Mouse (Mus musculus) liver, embryonic 12.5 days (tissue): ENCODE results near the gene Xdh. TPM values are rescaled to one million over a fixed set of nuclear protein-coding genes. Genes with fewer than 3 reads are reported as not detected.

Experiments
- ATAC-seq: fragments of 200-750 bp; cut with Nextera tagmentation; 2 replicates; pipeline ENCODE4 v1.8.0; 2017; ENCODE audit warnings: moderate number of reproducible peaks, mild to moderate bottlenecking, moderate library complexity
- H3K27ac ChIP-seq: fragments of 300-500 bp; sonication (generic); 2 replicates; pipeline ENCODE4 v1.5.1; 2016; ENCODE audit warnings: mild to moderate bottlenecking
- H3K27me3 ChIP-seq: fragments of 300-500 bp; sonication (generic); replicated peaks from 2 replicates; pipeline ENCODE4 v1.6.1; 2016; ENCODE audit warnings: mild to moderate bottlenecking, moderate library complexity
- H3K36me3 ChIP-seq: fragments of 300-500 bp; sonication (generic); 2 replicates; pipeline ENCODE4 v1.6.1; 2016; ENCODE audit warnings: mild to moderate bottlenecking, moderate library complexity
- H3K4me1 ChIP-seq: fragments of 300-500 bp; sonication (generic); 2 replicates; pipeline ENCODE4 v1.6.1; 2016
- H3K4me2 ChIP-seq: fragments of 300-500 bp; sonication (generic); 2 replicates; pipeline ENCODE4 v1.6.1; 2016; ENCODE audit warnings: mild to moderate bottlenecking, moderate library complexity
- H3K4me3 ChIP-seq: fragments of 300-500 bp; sonication (generic); 2 replicates; pipeline ENCODE4 v1.5.1; 2016; ENCODE audit warnings: mild to moderate bottlenecking, moderate library complexity
- H3K9ac ChIP-seq: fragments of 300-500 bp; sonication (generic); 2 replicates; pipeline ENCODE4 v1.6.1; 2016; ENCODE audit warnings: mild to moderate bottlenecking, moderate library complexity
- H3K9me3 ChIP-seq: fragments of 300-500 bp; sonication (generic); replicated peaks from 2 replicates; pipeline ENCODE4 v1.6.1; 2016; ENCODE audit warnings: mild to moderate bottlenecking, moderate library complexity
- WGBS: fragments of 180-500 bp; shearing (Covaris S2); methylation state at CpG from one replicate; pipeline ENCODE4 v1.1.7; 2016; ENCODE audit not compliant: insufficient replicate concordance; 5-methylcytosine and 5-hydroxymethylcytosine counted together
- polyA plus RNA-seq: library from polyadenylated mRNA; unstranded; fragments of >200 nt; fragmentation: Nextera tagmentation; extraction: Ambion mirVana; gene quantifications from 2 replicates; pipeline ENCODE4 v1.2.1, GENCODE M21; 2016

Xdh gene
- polyA plus RNA-seq, 1 experiment from 2014 or later, result 0.35 TPM

- Histone ChIP-seq H3K9ac (no peak overlapping the region), H3K27me3 (no peaks in the 10 kb centered on the region), H3K4me1 (no peaks in the 10 kb centered on the region), H3K27ac (no peak overlapping the region), H3K36me3 (no peaks in the 10 kb centered on the region), H3K4me3 (no peak overlapping the region), H3K9me3 (no peaks in the 10 kb centered on the region), H3K4me2 (no peak overlapping the region)
- no peak for ATAC-seq
- 44% methylated on average over 2 of the region's 2 CpGs for WGBS
Observed at GRCm38 (mm10) chr17:73962628-73963043, 12.6 kb upstream of the Xdh start.

GRCm38 (mm10) chr17:73961801-73962403, 11.9 kb upstream of the Xdh start:
- Histone ChIP-seq H3K4me1 (no peaks in the 10 kb centered on the region), H3K9ac (no peak overlapping the region), H3K27me3 (no peaks in the 10 kb centered on the region), H3K36me3 (no peaks in the 10 kb centered on the region), H3K27ac (no peak overlapping the region), H3K4me2 (no peak overlapping the region), H3K9me3 (no peaks in the 10 kb centered on the region), H3K4me3 (no peak overlapping the region)
- WGBS, result 58% methylated on average over 1 of the region's 1 CpGs
- no peak for ATAC-seq

- no peak overlapping the region for H3K4me2 ChIP-seq
- H3K36me3 ChIP-seq, result no peaks in the 10 kb centered on the region
- H3K9ac ChIP-seq, result no peak overlapping the region
- H3K9me3 ChIP-seq, result no peaks in the 10 kb centered on the region
- no peak overlapping the region for H3K27ac ChIP-seq
- no peaks in the 10 kb centered on the region for H3K4me1 ChIP-seq
- no peak overlapping the region for H3K4me3 ChIP-seq
- WGBS, result 62% methylated on average over 4 of the region's 4 CpGs
- ATAC-seq, result no peak
- H3K27me3 ChIP-seq, result no peaks in the 10 kb centered on the region
Observed at GRCm38 (mm10) chr17:73960745-73961144, 10.7 kb upstream of the Xdh start.

GRCm38 (mm10) chr17:73952103-73952521, 2.1 kb upstream of the Xdh start:
- no peak for ATAC-seq
- Histone ChIP-seq H3K4me3 (no peak overlapping the region), H3K9me3 (no peaks in the 10 kb centered on the region), H3K36me3 (no peaks in the 10 kb centered on the region), H3K27me3 (no peaks in the 10 kb centered on the region), H3K4me1 (no peaks in the 10 kb centered on the region), H3K9ac (no peak overlapping the region), H3K4me2 (no peak overlapping the region), H3K27ac (no peak overlapping the region)
- 39% methylated on average over 4 of the region's 4 CpGs for whole genome bisulfite sequencing

- WGBS, result 59% methylated on average over 5 of the region's 5 CpGs
- Histone ChIP-seq H3K4me1 (no peaks in the 10 kb centered on the region), H3K9me3 (no peaks in the 10 kb centered on the region), H3K4me3 (no peak overlapping the region), H3K27ac (no peak overlapping the region), H3K9ac (no peak overlapping the region), H3K27me3 (no peaks in the 10 kb centered on the region), H3K4me2 (no peak overlapping the region), H3K36me3 (no peaks in the 10 kb centered on the region)
- no peak for ATAC-seq
Observed at GRCm38 (mm10) chr17:73950970-73951369, 974 bp upstream of the Xdh start.

- H3K4me1 ChIP-seq, result no peaks in the 10 kb centered on the region
- no peaks in the 10 kb centered on the region for H3K9me3 ChIP-seq
- 72% methylated on average over 4 of the region's 4 CpGs for WGBS
- H3K27ac ChIP-seq, result no peak overlapping the region
- H3K9ac ChIP-seq, result no peak overlapping the region
- H3K4me3 ChIP-seq, result no peak overlapping the region
- no peaks in the 10 kb centered on the region for H3K36me3 ChIP-seq
- no peak for ATAC-seq
- no peak overlapping the region for H3K4me2 ChIP-seq
- H3K27me3 ChIP-seq, result no peaks in the 10 kb centered on the region
Observed at GRCm38 (mm10) chr17:73949498-73949897, 498 bp downstream of the Xdh start.

GRCm38 (mm10) chr17:73948801-73949200, 1.2 kb downstream of the Xdh start:
- Histone ChIP-seq H3K4me2 (no peak overlapping the region), H3K36me3 (no peaks in the 10 kb centered on the region), H3K27me3 (no peaks in the 10 kb centered on the region), H3K9ac (no peak overlapping the region), H3K27ac (no peak overlapping the region), H3K9me3 (no peaks in the 10 kb centered on the region), H3K4me1 (no peaks in the 10 kb centered on the region), H3K4me3 (no peak overlapping the region)
- WGBS, result 79% methylated on average over 2 of the region's 2 CpGs
- ATAC-seq, result no peak

GRCm38 (mm10) chr17:73948039-73948438, 2.0 kb downstream of the Xdh start:
- Histone ChIP-seq H3K27ac (no peak overlapping the region), H3K9ac (no peak overlapping the region), H3K27me3 (no peaks in the 10 kb centered on the region), H3K9me3 (no peaks in the 10 kb centered on the region), H3K4me2 (no peak overlapping the region), H3K4me3 (no peak overlapping the region), H3K36me3 (no peaks in the 10 kb centered on the region), H3K4me1 (no peaks in the 10 kb centered on the region)
- no peak for ATAC-seq
- 51% methylated on average over 3 of the region's 3 CpGs for WGBS

- Histone ChIP-seq H3K27me3 (no peaks in the 10 kb centered on the region), H3K36me3 (no peaks in the 10 kb centered on the region), H3K4me3 (no peak overlapping the region), H3K9ac (no peak overlapping the region), H3K4me2 (no peak overlapping the region), H3K27ac (no peak overlapping the region), H3K4me1 (no peaks in the 10 kb centered on the region), H3K9me3 (no peaks in the 10 kb centered on the region)
- no peak for ATAC-seq
- WGBS, result 67% methylated on average over 5 of the region's 5 CpGs
Observed at GRCm38 (mm10) chr17:73946856-73947255, 3.1 kb downstream of the Xdh start.

- ATAC-seq, result no peak
Observed at GRCm38 (mm10) chr17:73944661-73945060, 5.3 kb downstream of the Xdh start.

GRCm38 (mm10) chr17:73942268-73942962, 7.6 kb downstream of the Xdh start:
- no peak for ATAC-seq
- Histone ChIP-seq H3K9ac (no peak overlapping the region), H3K4me2 (no peak overlapping the region)

More at GRCm38 (mm10) chr17:73944661-73945060, 5.3 kb downstream of the Xdh start:
- H3K4me3 ChIP-seq, result no peak overlapping the region
- H3K27me3 ChIP-seq, result no peaks in the 10 kb centered on the region
- H3K27ac ChIP-seq, result no peak overlapping the region
- 46% methylated on average over 5 of the region's 5 CpGs for WGBS
- no peak overlapping the region for H3K4me2 ChIP-seq
- H3K9me3 ChIP-seq, result no peaks in the 10 kb centered on the region
- no peaks in the 10 kb centered on the region for H3K36me3 ChIP-seq
- no peak overlapping the region for H3K9ac ChIP-seq
- H3K4me1 ChIP-seq, result no peaks in the 10 kb centered on the region

GRCm38 (mm10) chr17:73941816-73942215, 8.2 kb downstream of the Xdh start:
- H3K27ac ChIP-seq, result no peak overlapping the region
- H3K4me1 ChIP-seq, result no peaks in the 10 kb centered on the region
- H3K9ac ChIP-seq, result no peak overlapping the region
- no peaks in the 10 kb centered on the region for H3K27me3 ChIP-seq
- no peaks in the 10 kb centered on the region for H3K9me3 ChIP-seq
- no peak overlapping the region for H3K4me2 ChIP-seq
- no peaks in the 10 kb centered on the region for H3K36me3 ChIP-seq
- WGBS, result 43% methylated on average over 3 of the region's 3 CpGs
- no peak for ATAC-seq
- no peak overlapping the region for H3K4me3 ChIP-seq

More at GRCm38 (mm10) chr17:73942268-73942962, 7.6 kb downstream of the Xdh start:
- H3K9me3 ChIP-seq, result no peaks in the 10 kb centered on the region
- no peaks in the 10 kb centered on the region for H3K36me3 ChIP-seq
- H3K4me3 ChIP-seq, result no peak overlapping the region
- H3K27me3 ChIP-seq, result no peaks in the 10 kb centered on the region
- no peaks in the 10 kb centered on the region for H3K4me1 ChIP-seq
- WGBS, result 40% methylated on average over 3 of the region's 3 CpGs
- no peak overlapping the region for H3K27ac ChIP-seq
